ENCODE assay signal across 20 mouse cellular contexts in genomic region chr3:24118136-24118535, GRCm38 (mm10).
DNase-seq lines count a peak whose midpoint lies in the region; ATAC-seq lines count a peak whose summit lies in the region.
"Had no signal": no experiment of that assay in that cellular context is flagged by ENCODE, and none has a peak within 500 bp of the region (broad histone marks: within the 10 kb centered on the region; RNA-seq: fewer than 3 reads in every experiment).

No protein-coding gene starts in this region.

- WGBS in midbrain, embryonic 11.5 days = 89% methylated on average over 6 of the region's 6 CpGs

- H3K36me3 ChIP-seq in midbrain, embryonic 11.5 days (ENCODE audit: control insufficient read depth, insufficient read depth, low read length) = no peaks in the 10 kb centered on the region
- H3K36me3 ChIP-seq: embryonic facial prominence, embryonic 15.5 days; forebrain, embryonic 12.5 days; kidney, embryonic 15.5 days; limb, embryonic 13.5 days; lung, embryonic 15.5 days; midbrain, embryonic 13.5 days; neural tube, embryonic 13.5 days had no signal

- H3K9me3 ChIP-seq in midbrain, embryonic 11.5 days (ENCODE audit: control insufficient read depth, low read length) = no peaks in the 10 kb centered on the region
- H3K9me3 ChIP-seq: embryonic facial prominence, embryonic 15.5 days; forebrain, embryonic 12.5 days; kidney, embryonic 15.5 days; limb, embryonic 13.5 days; lung, embryonic 15.5 days; midbrain, embryonic 13.5 days; neural tube, embryonic 13.5 days had no signal

- no peak overlapping the region for H3K9ac ChIP-seq in midbrain, embryonic 11.5 days (ENCODE audit: low read length)
- H3K9ac ChIP-seq: embryonic facial prominence, embryonic 15.5 days; forebrain, embryonic 12.5 days; kidney, embryonic 15.5 days; limb, embryonic 13.5 days; lung, embryonic 15.5 days; midbrain, embryonic 13.5 days; neural tube, embryonic 13.5 days had no signal

- ATAC-seq in midbrain, embryonic 11.5 days (ENCODE audit: low FRiP score) = no peak
- ATAC-seq: hindbrain, embryonic 16.5 days; midbrain, embryonic 13.5 days had no signal

- no peaks in the 10 kb centered on the region for H3K4me1 ChIP-seq in midbrain, embryonic 11.5 days (ENCODE audit: control insufficient read depth, insufficient read depth, low read length)
- H3K4me1 ChIP-seq: embryonic facial prominence, embryonic 15.5 days; forebrain, embryonic 12.5 days; kidney, embryonic 15.5 days; limb, embryonic 13.5 days; lung, embryonic 15.5 days; midbrain, embryonic 13.5 days; neural tube, embryonic 13.5 days had no signal

- no peaks in the 10 kb centered on the region for H3K27me3 ChIP-seq in midbrain, embryonic 11.5 days (ENCODE audit: control insufficient read depth, insufficient read depth, low read length)
- H3K27me3 ChIP-seq: embryonic facial prominence, embryonic 15.5 days; forebrain, embryonic 12.5 days; kidney, embryonic 15.5 days; limb, embryonic 13.5 days; lung, embryonic 15.5 days; midbrain, embryonic 13.5 days; neural tube, embryonic 13.5 days had no signal

- H3K4me3 ChIP-seq in midbrain, embryonic 11.5 days (ENCODE audit: low read depth, low read length) = no peak overlapping the region
- H3K4me3 ChIP-seq: embryonic facial prominence, embryonic 15.5 days; forebrain, embryonic 12.5 days; kidney, embryonic 15.5 days; limb, embryonic 13.5 days; lung, embryonic 15.5 days; midbrain, embryonic 13.5 days; neural tube, embryonic 13.5 days had no signal

- no peak overlapping the region for H3K27ac ChIP-seq in midbrain, embryonic 11.5 days (ENCODE audit: low read depth, low read length)
- H3K27ac ChIP-seq: embryonic facial prominence, embryonic 15.5 days; forebrain, embryonic 12.5 days; kidney, embryonic 15.5 days; limb, embryonic 13.5 days; lung, embryonic 15.5 days; midbrain, embryonic 13.5 days; neural tube, embryonic 13.5 days; stomach, postnatal 0 days had no signal

- H3K4me2 ChIP-seq in midbrain, embryonic 11.5 days = no peak overlapping the region
- H3K4me2 ChIP-seq: embryonic facial prominence, embryonic 15.5 days; forebrain, embryonic 12.5 days; kidney, embryonic 15.5 days; limb, embryonic 13.5 days; liver, embryonic 11.5 days; lung, embryonic 15.5 days; midbrain, embryonic 13.5 days; neural tube, embryonic 13.5 days had no signal

- DNase-seq in cerebellum, adult 11 months = peak; percentile 9
- DNase-seq in cerebellum, adult 8-10 months = no peak
- DNase-seq in thymus, postnatal 4 days = peak; percentile 2
- no peak for DNase-seq in thymus, postnatal 0 days (ENCODE audit: low spot score)
- peak; percentile 39 to 56 for DNase-seq in cerebellum, postnatal 10 days
- no peak for DNase-seq in frontal cortex, postnatal 36 days (ENCODE audit: low spot score in 2 of 2)
- no peak for DNase-seq in T-cell, adult 2 months (ENCODE audit: low spot score)
- no peak for DNase-seq in midbrain, embryonic 11.5 days (ENCODE audit: low spot score, missing footprints)
- DNase-seq: kidney, adult 18-20 months; right cerebral cortex, postnatal 4 days had no signal

Comparison
In these comparisons a context has a peak if more than half of its experiments do, and no peak if none do; other contexts are left out.
1. DNase-seq: peak in cerebellum, adult 11 months (single experiment), thymus, postnatal 4 days (single experiment) and cerebellum, postnatal 10 days (2 of 2); none in cerebellum, adult 8-10 months (single experiment), thymus, postnatal 0 days (single experiment), frontal cortex, postnatal 36 days (0 of 2), T-cell, adult 2 months (single experiment) and midbrain, embryonic 11.5 days (single experiment).